Mouse (Mus musculus): ENCODE measurements around the gene Crygn.

The Crygn gene

GRCm38 (mm10) chr5:24747533-24747932 lies 10.3 kb downstream of the Crygn start:
- no peak for DNase-seq (ENCODE audit: low spot score)

DNA sequence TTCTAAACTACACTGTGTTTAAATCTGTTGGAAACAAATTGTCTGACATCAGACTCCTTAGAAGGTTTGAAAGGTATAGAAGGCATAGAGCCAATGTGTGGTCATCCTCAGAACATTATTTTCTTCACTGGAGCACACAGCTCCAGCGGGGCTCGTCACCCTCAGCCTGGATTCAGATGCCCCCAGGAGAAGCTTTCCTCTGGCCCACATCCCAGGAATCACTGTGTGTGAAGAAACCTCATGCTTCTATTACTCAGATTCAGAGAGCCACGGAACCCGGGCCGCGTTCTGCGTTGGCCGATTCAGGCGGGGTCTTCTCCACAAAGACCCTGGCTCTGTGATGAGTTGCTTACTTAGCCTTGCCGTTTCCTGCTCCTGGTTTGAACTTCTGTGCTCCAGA lies 13.9 kb downstream of the Crygn start:
- no peak for DNase-seq (ENCODE audit: low spot score)

DNA sequence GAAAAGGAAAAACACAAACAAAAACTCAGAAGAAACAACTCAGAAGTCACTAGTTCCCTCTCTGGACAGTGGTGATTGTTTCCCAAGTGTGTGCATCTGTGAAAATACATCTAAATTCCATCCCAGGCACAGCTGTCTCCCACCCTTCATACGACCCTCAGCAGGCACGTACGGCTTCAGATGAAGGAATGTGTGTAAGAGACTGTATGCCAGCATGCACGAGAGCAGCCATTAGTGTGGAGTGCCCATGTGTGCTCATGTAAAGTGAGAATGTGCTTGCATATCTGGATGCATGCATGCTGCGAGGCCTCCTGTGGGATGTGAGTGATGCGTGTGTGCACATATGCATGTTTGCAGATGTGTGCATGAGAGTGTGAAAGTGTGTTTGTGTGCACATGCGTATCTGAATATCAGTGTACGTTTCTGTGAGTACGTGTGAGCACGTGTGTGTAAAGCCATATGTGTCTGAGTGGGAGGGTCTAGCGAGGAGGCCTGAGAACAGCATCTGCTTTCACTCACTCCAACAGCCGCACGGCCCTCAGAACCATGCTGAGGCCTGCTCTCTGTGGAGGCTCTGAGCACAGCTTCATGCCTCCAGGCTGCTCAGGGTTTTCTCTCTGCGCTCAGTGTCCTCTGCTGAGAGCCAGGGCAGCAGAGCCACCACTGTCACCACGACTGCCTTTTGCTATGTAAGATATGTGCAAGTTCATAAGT lies 16.5 kb downstream of the Crygn start:
- DNase-seq (ENCODE audit: low spot score): no peak

GRCm38 (mm10) chr5:24739141-24739753 lies 18.6 kb downstream of the Crygn start:
- DNase-seq (ENCODE audit: low spot score): peak; percentile 48

- no peak for DNase-seq (ENCODE audit: low spot score)
Observed at GRCm38 (mm10) chr5:24738517-24738916, 19.3 kb downstream of the Crygn start.

GRCm38 (mm10) chr5:24737595-24737994 lies 20.2 kb downstream of the Crygn start:
- no peak for DNase-seq (ENCODE audit: low spot score)

DNA sequence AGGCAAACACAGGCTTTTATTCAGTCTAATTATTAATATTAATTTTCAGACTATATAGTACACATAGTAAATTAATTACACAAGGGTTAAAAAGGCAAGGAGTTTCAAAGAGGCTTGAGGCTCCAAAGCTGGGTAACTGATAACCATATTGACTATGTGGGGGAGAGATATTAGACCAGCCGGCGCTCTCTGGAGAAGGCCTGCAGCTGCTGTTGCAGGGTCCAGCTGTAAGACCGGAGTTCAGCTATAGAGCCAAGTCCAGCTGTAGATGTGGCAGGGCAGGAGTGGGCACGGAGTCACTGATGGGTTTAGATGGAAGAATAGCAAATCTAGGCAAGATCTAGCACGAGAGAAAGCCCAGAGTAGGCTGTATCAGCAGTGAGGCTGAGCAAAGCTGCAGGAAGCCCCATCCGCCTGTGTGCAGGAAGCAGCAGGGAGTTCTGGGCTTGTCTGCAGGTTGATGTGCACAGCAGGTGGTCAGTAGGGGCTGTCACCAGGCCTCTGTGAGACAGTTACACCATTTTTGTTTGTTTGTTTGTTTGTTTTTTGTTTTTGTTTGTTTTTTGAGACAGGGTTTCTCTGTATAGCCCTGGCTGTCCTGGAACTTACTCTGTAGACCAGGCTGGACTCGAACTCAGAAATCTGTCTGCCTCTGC lies 23.9 kb downstream of the Crygn start:
- no peak for DNase-seq (ENCODE audit: low spot score)

DNA sequence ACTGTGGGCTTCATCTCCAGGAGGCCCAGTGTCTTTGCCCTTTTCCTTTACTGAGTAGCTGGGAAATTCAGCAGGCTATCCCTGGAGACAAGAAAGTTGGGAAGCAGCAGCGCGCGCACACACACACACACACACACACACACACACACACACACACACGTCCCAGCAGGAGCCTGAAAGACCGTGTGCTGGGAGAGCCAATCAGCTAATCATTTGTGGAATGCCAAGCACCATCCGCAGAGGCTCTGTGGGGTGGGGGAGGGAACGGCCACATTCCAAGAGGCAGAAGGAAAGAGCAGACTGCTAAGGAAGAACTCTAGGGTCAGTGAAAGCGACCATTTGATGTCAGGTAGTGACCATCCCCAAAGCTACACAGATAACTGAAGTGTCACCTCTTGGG lies 24.7 kb downstream of the Crygn start:
- no peak for DNase-seq (ENCODE audit: low spot score)

- no peak for DNase-seq (ENCODE audit: low spot score)
Observed at GRCm38 (mm10) chr5:24730986-24731385, 26.8 kb downstream of the Crygn start.

GRCm38 (mm10) chr5:24730488-24730871 lies 27.3 kb downstream of the Crygn start, which contains the start of gene Wdr86:
Wdr86 (minus strand) TSS chr5:24730727.
- DNase-seq (ENCODE audit: low spot score): no peak

DNA sequence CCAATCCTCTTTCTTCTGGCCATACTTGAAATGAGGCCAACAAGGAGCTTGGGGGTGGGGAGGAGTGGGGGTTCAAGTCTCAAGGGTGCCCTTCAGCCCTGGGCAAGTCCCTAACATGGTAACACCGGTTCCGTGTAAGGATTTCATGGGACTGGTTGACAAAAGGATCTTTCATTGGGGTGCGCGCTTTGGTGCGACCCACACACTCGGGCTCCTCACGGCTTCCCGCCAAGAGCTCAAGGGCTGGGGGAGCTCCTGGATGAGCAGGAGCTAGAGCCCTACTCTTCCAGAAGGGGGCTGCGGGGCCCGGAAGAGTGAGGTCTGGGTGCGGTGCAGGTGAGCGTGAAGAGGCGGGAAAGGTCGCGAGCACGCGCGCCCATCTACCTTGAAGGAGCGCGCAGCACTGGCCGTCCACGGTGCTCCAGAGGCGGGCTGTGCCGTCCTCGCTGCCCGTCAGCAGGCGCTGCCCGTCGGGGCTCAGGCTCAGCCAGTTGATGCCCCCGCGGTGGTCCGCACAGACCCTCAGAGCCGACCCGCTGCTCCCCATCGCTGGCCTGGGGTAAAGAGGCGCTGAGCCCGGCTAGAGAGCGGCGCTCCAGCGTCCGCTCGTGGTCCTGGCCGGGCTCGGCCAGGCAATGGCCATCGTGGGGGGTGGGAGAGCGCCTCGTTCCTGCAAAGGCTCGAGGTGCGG lies 27.9 kb downstream of the Crygn start:
- no peak for DNase-seq (ENCODE audit: low spot score)

DNA sequence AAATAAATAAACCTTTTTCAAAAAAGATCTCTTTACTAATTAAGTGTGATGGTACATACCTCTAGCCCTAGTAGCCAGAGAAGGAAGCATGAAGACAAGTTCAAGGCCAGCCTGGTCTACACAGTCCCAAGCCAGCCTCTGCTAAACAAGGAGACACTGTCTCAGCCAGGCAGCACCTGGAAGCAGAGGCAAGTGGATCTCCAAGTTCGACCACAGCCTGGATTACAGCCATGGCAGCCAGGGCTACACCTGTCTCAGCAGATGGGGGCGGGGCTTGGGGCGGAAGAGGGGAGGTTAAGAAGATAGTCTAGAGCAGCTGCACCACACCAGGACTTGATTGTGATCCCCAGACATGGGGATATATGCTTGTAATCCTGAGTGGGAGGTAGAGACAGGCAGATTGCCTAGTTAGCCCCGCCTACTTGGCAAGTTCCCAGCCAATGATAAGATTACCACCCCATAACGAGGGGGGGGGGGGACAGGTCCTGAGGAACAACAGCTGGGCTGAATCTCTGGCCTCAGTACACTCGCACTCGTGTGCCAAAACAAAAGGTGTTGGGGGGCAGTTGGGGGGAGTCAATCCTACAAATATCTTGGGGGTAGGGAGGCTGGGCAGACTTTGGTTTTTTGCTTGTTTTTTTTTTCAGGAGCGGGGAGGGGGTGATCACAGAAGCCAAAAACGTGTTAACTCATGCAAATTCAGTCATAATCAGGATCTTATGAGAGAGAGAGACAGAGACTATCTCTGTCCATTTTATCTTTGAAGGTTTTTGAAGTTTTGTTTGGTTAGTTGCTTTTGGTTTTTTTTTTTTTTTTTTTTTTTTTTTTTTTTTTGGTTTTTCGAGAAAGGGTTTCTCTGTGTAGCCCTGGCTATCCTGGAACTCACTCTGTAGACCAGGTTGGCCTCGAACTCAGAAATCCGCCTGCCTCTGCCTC lies 30.6 kb downstream of the Crygn start:
- DNase-seq (ENCODE audit: low spot score): no peak

DNA sequence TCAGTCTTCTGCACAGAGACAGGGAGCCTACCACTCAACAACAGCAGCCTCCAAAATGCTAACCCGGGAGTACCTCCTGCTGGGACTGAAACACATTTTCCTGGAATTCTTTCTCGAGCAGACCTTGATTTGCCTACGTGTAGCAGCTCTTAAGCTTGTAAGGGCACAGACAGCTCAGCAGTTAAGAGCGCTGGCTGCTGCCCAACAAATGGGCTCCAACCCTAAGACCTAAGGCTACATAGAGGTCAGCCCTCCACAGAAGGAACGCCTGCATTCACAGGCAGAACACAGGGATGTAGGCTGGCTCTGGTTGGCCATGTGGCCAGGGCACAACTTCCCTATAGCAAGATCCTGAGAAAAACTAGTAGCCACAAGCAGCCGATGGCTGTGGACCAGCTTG lies 31.9 kb downstream of the Crygn start:
- no peak for DNase-seq (ENCODE audit: low spot score)

DNA sequence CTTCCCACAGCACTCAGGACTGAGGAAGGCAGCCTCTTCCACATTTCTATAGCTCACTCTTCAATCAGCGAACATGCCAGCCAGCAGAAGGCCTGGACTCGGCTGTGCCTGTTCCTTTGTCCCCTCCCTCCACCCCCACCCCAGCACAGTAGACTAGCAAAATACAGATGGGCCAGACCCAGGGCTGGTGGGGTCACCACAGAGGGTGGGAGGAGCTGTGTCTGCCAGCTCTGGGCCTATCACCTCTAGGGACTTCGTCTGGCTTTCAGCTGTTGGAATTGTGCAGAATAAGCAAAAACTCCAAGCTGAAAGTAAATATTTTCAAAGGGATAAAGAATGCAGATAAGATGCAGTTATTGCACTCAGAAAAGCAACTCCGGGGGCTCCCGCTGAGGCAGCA lies 33.0 kb downstream of the Crygn start:
- DNase-seq (ENCODE audit: low spot score): no peak

DNA sequence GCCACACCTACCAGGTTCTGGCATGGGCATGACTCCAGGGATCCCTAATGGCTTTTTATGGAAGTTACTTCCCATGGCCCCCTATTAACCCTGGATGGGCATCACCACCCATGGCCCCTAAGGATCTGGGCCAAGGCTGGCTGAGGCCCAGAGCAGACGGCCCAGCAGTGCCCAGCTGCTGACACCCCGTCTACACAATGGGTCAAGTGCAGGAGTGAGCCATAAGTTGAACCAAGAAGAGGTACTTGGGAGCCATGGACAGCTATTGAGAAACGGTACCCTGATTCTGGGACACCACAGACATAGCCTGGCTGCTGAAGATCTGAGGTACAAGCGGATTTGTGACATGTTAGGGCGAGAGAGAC lies 33.6 kb downstream of the Crygn start:
- no peak for DNase-seq (ENCODE audit: low spot score)

DNA sequence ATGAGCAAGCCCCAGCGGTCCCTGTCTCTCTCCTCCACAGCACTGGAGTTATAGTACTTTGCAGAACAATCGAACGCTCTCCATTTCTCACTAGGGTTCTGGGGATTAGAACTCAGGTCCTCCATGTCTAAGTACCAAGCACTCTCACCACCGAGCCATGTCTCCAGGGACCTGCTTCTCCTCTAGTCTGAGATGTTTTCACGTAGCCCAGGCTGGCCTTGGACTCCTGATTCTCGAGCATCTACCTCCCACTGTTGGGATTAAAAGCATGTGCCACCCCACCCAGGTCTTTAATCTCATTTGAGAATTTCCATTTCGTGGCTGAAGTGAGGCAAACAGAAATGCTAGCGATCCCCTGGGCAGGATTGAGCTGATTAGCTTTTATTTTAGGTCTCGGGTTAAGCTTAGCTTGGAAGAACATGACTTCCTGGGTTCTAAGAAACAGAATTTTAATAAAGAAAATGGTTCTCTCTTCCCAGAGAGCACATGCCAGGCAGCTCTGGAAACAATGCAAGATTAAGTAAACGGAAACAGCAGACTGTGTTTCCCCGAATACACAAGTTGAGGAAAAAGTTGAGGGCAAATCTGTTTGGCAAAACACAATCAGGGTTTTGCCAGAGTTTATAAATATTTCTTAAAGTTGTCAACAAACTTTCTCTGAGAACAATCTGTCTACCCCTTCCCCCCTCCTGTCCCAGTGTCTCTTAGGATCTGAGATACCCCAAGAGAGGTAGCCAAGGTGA lies 34.1 kb downstream of the Crygn start:
- DNase-seq (ENCODE audit: low spot score): no peak

- DNase-seq (ENCODE audit: low spot score): no peak
Observed at GRCm38 (mm10) chr5:24719852-24720251, 38.0 kb downstream of the Crygn start.

GRCm38 (mm10) chr5:24718076-24718475 lies 39.7 kb downstream of the Crygn start:
- no peak for DNase-seq (ENCODE audit: low spot score)

DNA sequence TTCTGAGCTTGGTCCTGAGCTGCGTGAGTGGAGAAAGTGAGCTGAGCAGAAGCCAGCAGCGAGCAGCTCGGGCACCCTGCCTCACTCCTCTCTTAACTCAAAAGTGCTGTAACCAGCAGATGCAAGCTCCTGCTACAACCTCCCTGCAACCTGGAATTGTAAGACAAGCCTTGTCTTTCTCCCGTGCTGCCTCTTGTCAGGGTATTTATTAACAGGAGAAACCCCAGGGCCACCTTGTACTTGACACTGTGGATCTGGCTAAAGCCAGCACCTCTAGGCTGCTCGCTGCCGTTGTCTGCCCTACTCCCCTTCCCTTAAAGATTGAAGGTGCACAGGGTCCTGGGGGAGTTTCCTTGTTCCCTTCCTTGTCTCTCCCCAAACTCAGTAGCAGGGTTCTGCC lies 43.8 kb downstream of the Crygn start:
- no peak for DNase-seq (ENCODE audit: low spot score)

- DNase-seq (ENCODE audit: low spot score): no peak
Observed at GRCm38 (mm10) chr5:24713199-24713598, 44.6 kb downstream of the Crygn start.

- DNase-seq (ENCODE audit: low spot score): no peak
Observed at GRCm38 (mm10) chr5:24711615-24712014, 46.2 kb downstream of the Crygn start.

All from ovary, postnatal 14 days (tissue).